Mouse (Mus musculus): ENCODE measurements around the gene Pip5k1b. TPM values are rescaled to one million over a fixed set of nuclear protein-coding genes. Genes with fewer than 3 reads are reported as not detected.

The Pip5k1b gene
- total RNA-seq, 2 experiments from 2014 or later = 24.0 to 29.8 TPM

DNA sequence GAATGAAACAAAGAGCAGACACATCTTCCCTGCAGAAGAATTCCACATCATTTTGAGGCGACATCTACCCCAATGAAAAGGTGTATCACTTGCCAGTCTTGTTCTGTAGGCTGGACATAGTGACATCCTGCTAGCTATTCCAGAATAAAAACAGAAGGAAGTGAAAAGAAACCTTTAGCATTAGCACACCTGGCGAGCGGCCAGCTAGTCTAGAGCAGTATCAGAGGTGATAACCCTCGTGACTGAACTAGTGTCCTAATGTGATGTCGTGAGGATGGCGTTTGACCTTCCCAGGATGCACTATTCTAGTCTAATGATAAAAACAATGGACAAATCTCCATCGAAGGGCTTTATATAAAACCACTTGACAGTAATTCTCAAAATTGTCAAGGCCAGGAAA is 33.7 kb downstream of the Pip5k1b start:
- intact Hi-C loops (cut with DNase I) = no loop called here
- DNase-seq (ENCODE audit: low spot score in 2 of 2) = no peak

DNA sequence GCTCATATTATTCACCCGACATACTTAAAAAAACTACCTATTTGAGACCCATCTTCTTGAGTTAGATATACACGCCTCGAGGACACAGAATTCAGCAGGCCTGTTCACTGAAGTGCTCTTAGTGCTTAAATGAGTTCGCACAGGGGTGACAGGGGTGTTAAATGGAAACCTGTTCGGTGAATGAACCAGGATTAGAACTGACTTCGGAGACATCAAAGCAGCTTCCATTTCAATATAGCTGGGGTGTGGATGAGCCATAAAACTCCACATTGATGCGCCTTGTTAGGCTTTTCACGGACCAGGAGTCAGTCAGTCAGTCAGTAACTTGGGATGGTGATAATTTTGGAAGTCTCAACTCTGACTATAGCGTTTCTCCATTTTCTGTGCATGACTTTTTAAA is 34.5 kb downstream of the Pip5k1b start:
- intact Hi-C loops (cut with DNase I) = no loop called here
- no peak for DNase-seq (ENCODE audit: low spot score in 2 of 2)

DNA sequence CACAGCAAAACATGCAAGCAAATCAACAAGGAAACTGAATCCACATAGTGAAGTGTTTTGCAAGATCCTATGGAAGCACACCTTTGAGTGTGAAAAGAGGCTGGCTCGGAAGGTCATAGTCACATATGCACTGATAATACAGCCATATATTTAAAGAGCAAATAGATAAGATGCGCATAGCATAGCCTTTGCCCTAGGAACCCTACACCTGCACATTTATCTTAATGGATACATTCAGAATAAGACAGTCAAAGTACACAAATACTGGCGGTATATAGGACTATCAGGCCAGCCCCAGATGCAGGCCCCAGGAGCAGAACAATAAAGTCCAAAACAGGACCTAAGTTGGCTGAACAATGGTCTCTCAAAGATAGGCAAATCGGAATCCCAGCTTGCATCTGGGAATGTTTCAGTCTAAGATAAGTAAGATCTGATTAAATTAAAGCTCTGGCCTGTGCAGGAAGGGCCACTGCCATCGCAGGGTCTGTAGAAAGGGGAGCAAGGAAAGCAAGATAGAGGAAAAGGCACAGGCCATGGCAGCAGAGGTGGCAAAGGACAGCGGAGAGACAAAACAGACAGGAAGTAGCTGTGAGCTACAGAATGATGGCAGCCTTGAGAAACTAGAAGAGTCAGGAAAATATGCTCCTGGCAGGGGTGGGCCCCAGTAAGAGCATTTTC is 35.8 kb downstream of the Pip5k1b start:
- no peak for DNase-seq (ENCODE audit: low spot score in 2 of 2)
- intact Hi-C loops (cut with DNase I) = no loop called here

DNA sequence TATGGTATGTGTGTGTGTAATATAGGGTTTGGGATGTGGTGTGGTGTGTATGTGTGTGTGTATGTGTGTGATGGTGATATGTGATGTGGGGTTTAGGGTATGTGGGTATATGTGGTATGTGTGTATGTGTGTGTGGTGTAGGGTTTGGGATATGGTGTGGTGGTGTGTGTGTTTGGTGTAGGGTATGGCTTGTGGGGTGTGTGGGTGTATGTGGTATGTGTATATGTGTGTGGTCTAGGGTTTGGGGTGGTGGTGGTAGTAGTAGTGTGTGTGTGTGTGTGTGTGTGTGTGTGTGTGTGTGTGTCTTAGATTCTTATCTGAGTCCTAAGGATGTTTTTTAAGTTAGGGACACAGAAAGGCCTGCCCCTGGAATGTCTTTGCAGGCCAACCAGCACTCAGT is 37.3 kb downstream of the Pip5k1b start:
- DNase-seq (ENCODE audit: low spot score in 2 of 2) = no peak
- intact Hi-C loops (cut with DNase I) = no loop called here

DNA sequence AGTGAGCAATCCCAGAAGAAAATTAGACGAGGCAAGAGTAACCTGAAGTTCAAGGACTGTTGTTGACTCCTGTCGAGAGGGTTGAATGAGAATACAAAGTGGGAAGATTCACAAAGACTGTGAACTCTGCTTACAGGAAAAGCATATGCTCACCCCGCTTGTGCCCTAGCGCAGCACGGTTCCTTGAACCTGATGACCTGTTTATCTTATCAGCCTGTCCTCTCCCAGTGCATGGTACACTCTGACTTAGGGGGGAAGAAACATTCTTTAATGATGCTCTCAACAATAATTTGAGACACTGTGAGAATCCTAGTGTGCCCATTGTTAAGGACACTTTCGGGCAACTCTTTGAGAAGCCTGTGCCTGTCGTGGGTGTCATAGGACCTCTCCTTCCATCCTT is 38.6 kb downstream of the Pip5k1b start:
- intact Hi-C loops (cut with DNase I) = no loop called here
- DNase-seq (ENCODE audit: low spot score in 2 of 2) = no peak

DNA sequence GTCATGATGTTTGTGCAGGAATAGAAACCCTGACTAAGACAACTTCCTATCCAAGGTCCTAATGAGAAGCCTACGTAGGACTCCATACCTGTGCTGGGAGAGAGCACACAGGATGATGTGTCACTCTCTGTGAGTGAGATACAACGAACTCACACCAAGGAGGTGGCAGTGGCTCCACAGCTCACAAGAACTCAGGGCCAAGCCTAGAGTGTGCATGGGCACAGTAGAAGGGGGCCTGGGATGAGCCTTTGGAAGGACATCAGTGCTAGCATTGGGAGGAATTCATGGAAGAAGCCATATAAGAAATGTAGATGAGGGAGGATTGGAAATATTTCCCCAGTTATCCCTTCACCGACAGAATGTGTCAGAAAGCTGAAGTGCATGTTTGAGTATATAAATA is 39.7 kb downstream of the Pip5k1b start:
- intact Hi-C loops (cut with DNase I) = no loop called here
- DNase-seq (ENCODE audit: low spot score in 2 of 2) = no peak

DNA sequence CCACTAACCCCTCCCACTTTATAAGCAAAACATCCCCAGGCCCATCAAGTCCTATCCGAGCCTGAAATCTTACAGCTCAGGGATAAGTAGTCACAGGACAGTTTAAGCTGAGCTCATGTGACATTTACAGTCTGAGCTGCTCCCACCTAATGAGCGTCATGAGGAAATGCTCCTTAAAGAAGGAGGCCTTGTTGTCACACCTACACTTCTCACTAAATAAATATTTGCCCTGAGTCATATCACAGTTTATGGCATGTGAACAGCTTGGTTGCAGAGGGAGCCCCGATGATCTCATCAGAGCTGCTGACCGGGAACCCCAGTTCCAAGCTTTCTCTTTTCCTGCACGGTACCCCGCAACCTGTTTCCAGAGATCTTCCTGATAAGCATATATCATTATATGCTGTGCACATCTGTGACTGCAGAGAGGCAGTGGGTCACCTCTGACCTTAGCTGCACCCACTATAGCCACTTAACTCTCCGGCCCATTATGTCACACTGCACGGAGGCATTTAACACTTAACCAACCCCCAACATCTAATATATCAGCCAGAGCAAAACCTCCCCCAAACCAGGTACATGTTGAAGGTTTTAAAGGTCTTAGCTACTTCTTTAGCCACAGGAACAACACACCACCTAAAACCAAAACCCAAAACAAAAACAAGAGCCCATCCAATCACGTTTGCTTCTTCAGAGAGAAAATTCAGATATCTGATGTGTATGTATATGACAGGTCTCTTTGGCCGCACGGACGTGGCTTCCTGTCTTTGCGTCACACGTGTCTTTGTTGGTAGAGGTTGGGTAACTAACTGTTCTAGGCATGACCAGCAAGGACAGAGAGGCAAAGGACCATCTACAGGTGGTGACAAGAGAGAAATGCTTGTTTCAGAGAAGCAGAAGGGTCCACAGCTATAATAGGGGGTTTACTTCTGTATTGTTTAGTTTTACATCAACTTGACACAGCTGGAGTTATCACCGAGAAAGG is 40.7 kb downstream of the Pip5k1b start:
- intact Hi-C loops (cut with DNase I) = no loop called here
- DNase-seq (ENCODE audit: low spot score in 2 of 2) = no peak

DNA sequence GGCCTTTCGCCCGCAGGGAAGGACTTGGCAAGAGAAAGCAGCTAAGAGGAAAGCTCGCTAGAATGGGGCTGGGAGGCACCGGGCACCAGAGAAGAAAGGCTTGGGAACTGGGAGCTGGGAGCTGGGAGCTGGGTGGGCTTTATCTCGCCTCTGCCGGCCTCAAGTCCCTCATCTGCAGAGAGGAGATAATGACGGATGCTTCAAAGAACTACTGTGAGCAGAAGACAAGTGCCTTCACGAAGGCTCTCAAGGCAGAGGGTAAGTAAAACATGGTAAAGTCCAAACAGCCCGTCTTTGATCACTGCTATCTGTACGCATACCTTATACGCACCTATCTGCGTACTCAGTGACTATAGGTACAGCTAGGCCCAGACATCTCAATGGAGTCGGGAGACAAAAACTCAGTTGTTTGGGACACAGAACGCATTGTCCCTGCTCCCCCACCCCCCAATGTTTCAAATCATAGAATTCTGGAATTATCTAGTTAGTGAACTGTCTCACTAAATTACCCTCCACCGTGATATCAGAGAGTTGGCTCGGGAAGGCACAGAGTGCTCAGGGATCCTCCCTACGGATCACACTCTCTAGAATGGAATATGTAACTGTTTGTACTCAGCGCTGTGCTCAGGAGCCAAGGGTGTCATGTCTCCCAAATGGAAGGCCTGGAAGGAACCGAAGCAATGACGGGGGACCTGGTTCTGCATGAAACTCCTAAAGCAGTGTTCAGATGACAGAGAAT is 42.4 kb downstream of the Pip5k1b start:
- intact Hi-C loops (cut with DNase I) = no loop called here
- DNase-seq (ENCODE audit: low spot score in 2 of 2) = no peak

DNA sequence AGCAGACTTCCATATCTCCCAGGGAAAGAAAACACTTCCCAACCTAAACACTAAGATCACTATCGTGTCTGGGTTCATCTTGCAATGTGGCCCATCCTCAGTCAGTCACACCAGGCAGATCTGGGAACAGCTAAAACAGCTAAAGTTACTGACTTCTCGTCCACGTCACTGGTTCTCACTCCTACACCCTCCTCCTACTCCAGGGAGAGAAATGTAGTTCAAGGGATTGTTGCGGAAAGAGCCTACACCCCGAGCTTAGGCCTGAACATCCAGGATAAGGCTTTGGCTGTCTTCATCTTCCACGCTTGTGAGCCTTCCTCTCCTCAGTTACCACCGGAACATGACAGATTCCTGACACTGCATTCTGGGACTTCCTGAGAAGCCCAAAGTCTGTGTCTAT is 43.7 kb downstream of the Pip5k1b start:
- DNase-seq (ENCODE audit: low spot score in 2 of 2) = peak in 1 of 2 experiments; percentile 24
- intact Hi-C loops (cut with DNase I) = no loop called here

DNA sequence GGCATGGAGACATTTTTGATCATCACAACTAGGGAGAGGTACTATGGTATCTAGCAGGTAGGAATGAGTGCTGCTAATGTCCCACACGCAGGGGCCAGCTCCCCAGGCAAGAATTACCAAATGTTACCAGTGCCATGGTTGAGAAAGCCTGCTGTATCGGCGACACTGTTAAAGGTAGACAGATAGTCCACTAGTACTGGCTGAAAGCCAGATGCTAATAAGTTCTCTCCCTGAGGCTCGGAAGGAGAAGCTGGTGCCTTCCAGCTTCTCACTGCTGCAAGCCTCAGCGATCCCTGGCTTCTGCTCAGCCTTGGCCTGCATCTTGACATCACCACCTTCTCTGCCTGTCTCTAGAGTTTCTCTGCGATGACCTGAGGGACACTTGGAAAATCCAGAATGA is 46.3 kb downstream of the Pip5k1b start:
- intact Hi-C loops (cut with DNase I) = no loop called here
- no peak for DNase-seq (ENCODE audit: low spot score in 2 of 2)

DNA sequence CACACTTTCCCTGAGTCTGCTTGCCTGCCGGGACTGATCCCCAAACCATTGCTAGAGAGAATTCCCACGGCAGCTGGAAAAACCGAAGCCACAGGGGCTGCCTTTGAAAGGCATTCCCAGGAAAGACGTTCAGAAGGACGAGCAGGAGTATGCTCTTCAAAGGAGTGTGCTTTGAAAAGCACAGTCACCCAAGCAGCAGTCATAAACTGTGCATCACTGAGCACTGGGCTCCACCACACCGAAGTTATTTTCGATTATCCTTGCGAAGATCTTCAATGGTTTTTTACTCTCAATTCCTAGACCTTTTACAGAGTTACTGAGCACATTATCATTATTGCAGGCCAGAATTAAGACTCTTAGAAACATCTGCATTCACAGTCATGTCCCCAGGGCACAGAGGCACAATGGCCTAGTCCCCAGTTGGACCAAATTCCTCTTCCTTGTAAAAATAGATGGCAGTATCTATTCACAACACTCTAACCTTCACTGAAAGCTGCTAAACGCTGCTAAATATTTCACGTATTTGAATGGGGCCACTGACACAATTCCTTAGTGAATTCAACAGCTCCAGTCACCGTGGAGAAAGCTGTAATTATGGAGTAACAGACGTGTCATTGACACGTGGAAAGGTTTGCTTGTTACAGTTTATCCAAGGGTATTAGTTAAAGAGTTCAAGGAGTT is 47.4 kb downstream of the Pip5k1b start:
- no peak for DNase-seq (ENCODE audit: low spot score in 2 of 2)
- intact Hi-C loops (cut with DNase I) = no loop called here

DNA sequence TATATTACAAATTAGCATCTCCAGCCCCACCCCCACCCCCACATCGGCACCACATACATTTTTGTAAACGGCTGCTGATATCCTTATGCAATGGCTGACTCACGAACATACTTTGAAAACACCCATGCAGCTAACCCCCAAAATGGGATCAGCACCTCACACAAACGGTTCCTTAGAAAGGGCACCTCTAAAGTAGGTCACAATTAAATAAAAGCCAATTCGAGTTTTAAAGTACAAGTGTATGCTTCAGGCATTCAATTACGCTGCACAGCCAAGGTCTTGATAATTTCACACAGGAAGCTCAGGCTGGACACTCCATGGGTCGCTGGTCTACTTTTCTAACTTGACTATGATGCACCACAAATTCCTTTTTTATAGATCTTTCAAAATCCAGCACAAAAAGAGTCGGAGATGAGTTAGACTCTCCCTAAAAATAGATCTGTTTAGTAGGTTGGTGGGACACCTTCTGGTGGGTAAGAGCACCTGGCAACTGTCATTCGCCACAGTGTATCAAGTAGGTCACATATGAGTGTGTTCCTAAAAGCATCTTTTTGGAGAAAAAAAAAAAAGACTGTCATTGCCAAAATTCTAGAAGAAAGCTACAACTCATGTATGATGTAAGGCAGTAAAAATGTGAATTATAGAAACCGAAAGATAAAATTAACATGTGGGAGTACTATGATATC is 52.8 kb downstream of the Pip5k1b start:
- DNase-seq (ENCODE audit: low spot score in 2 of 2) = no peak
- intact Hi-C loops (cut with DNase I) = no loop called here

DNA sequence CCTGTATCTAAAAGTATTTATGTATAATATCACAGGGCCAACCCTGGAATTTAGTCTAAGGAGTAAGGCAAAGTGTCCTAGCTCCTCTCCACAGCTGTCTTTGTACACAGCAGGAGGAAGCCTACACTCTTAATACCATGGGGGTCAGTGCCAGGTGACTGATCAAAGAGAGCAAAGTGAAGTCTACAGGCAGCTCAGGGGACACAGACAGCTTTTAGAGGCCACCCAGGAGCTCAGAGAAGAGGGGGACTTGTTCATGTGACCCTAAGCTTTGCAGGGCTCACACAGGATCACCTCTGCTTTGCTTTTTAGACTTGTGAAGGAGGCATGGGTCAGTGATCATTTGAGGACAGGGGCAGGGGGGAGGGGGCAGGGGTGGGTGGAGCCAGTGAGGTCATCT is 54.1 kb downstream of the Pip5k1b start:
- DNase-seq (ENCODE audit: low spot score in 2 of 2) = no peak
- intact Hi-C loops (cut with DNase I) = no loop called here

DNA sequence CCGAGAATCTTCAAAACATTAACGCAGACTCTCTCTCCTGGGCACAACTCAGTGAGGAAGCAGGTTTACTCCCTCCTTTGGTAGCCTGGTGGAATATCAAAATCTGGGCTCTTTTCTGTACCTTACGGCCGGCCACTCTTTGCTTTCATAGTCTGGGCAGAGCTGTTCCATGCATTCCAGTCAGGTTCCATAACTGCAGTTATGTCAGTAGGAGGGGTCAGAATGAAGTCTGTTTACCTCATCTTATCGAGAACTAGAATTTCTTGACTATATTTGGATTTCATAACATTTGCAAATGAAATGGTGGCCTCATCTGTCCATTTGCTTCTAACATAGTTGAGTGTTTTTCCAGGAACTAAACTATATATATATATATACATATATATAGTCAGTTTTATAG is 55.2 kb downstream of the Pip5k1b start:
- DNase-seq (ENCODE audit: low spot score in 2 of 2) = no peak
- intact Hi-C loops (cut with DNase I) = no loop called here

DNA sequence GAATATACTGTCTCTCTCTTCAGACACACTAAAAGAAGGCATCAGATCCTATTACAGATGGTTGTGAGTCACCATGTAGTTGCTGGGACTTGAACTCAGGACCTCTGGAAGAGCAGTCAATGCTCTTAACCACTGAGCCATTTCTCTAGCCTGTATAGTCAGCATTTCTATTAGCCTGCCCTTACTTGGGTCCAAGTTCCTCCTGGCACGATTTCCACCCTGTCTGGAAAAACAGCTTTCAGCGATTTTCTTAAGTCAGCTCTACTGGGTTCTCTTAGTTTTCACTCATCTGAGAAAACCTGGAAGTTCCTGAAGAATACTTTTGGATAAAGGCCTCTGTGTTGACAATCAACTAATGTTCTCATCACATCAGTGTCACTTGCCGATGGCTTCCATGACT is 56.4 kb downstream of the Pip5k1b start:
- intact Hi-C loops (cut with DNase I) = no loop called here
- DNase-seq (ENCODE audit: low spot score in 2 of 2) = no peak

DNA sequence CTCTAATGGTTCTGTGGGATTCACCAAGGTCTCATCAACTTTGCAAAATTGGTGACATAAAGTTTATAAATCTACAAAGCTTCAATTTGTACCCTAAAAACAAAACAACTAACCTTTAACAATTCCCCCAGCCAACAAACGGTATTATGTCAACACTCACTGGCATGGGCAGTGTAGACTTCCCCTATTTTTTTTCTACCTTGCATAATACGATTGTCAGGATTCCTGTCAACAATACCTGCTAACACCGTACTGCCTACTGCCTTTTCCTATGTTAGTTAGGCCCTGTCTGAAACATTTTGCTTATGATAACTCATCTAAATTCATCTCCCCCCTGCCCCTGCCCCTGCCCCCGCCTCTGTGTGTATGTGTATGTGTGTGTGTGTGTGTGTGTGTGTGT is 61.8 kb downstream of the Pip5k1b start:
- no peak for DNase-seq (ENCODE audit: low spot score in 2 of 2)
- intact Hi-C loops (cut with DNase I) = no loop called here

DNA sequence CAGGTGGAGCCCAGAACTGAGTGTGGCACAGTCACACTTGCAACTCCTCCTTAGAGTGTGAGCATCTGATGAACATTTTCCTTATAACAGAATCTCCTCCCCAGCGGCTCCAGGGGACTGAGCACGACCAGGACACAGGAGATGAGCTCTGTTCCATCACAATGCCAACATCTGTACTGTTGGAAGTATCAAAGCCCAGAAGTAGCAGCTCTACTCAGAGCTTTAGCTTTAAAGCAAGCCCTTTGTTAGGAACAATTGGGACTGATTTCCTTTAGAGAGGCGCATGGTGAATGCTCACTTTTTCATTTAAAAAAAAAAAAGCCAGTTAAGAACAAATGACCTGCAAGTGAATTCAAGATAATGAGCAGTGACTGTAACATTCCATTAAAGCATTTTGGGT is 63.8 kb downstream of the Pip5k1b start:
- intact Hi-C loops (cut with DNase I) = no loop called here

DNA sequence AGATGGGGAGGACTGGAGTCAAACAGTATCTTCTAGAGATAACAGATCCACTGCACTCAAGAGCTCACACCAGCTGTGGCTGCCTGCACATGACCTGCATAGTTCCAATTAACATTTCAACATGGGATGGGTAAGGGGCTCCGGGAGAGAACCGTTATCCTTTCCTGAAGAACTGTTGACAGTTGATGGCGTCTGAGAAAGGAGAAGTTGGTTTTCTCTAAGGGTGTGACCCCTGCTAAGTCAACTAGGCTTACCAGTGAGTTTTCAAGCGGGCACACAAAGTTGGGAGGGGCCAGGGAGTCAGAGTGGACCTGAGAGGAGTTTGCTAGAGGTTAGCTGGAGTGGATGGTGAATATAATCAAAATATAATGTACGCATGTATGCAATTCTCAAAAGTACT is 65.4 kb downstream of the Pip5k1b start:
- intact Hi-C loops (cut with DNase I) = no loop called here
- DNase-seq (ENCODE audit: low spot score in 2 of 2) = no peak

More for the DNA sequence above, 63.8 kb downstream of the Pip5k1b start:
- DNase-seq (ENCODE audit: low spot score in 2 of 2) = no peak

All from left cerebral cortex, postnatal 36 days (tissue).